Mouse (Mus musculus): Measurements from ENCODE around the gene Rab5if. TPM values are rescaled to one million over a fixed set of nuclear protein-coding genes. Genes with fewer than 3 reads are reported as not detected.
"Not testable (repeated sequence)": the region's sequence is repeated elsewhere in the genome, so short reads cannot be mapped to it uniquely, and the experiment has no call there.

Gene Rab5if
- polyA plus RNA-seq, 1 experiment from 2014 or later, result 299 TPM

- Histone ChIP-seq H3K9ac (ENCODE audit: low read depth, low read length) (no peak overlapping the region), H3K4me2 (ENCODE audit: low read depth, low read length) (no peak overlapping the region), H3K36me3 (ENCODE audit: control insufficient read depth, insufficient read depth, low read length) (peaks cover 9% of the 10 kb centered on the region; the same call in 1 of the 2 replicates), H3K27ac (ENCODE audit: low read length) (no peak overlapping the region), H3K4me3 (ENCODE audit: low read length) (no peak overlapping the region), H3K9me3 (ENCODE audit: control insufficient read depth, low read length) (no peaks in the 10 kb centered on the region), H3K27me3 (replicated peaks; ENCODE audit: control insufficient read depth, insufficient read depth, low read length) (no peaks in the 10 kb centered on the region), H3K4me1 (ENCODE audit: control insufficient read depth, insufficient read depth, low read length) (peaks cover 6% of the 10 kb centered on the region)
- ATAC-seq, result peak; percentile 38; the same call in 1 of the 2 replicates
- WGBS, result 87% methylated on average over 5 of the region's 5 CpGs
These were observed 12.4 kb upstream of the Rab5if start for GRCm38 (mm10) chr2:156850505-156850904.

GRCm38 (mm10) chr2:156853584-156853983, 9.3 kb upstream of the Rab5if start:
- H3K36me3 ChIP-seq (ENCODE audit: control insufficient read depth, insufficient read depth, low read length); H3K4me2 ChIP-seq (ENCODE audit: low read depth, low read length); ATAC-seq; H3K4me3 ChIP-seq (ENCODE audit: low read length); H3K27ac ChIP-seq (ENCODE audit: low read length); H3K27me3 ChIP-seq (replicated peaks; ENCODE audit: control insufficient read depth, insufficient read depth, low read length); H3K9ac ChIP-seq (ENCODE audit: low read depth, low read length); H3K9me3 ChIP-seq (ENCODE audit: control insufficient read depth, low read length): not testable (repeated sequence)
- peaks cover 15% of the 10 kb centered on the region; the same call in 1 of the 2 replicates for H3K4me1 ChIP-seq (ENCODE audit: control insufficient read depth, insufficient read depth, low read length)
- 82% methylated on average over 8 of the region's 13 CpGs for WGBS

GRCm38 (mm10) chr2:156853999-156854771, 8.7 kb upstream of the Rab5if start:
- H3K9ac ChIP-seq (ENCODE audit: low read depth, low read length); H3K4me2 ChIP-seq (ENCODE audit: low read depth, low read length); H3K27ac ChIP-seq (ENCODE audit: low read length); H3K4me3 ChIP-seq (ENCODE audit: low read length); H3K9me3 ChIP-seq (ENCODE audit: control insufficient read depth, low read length); H3K27me3 ChIP-seq (replicated peaks; ENCODE audit: control insufficient read depth, insufficient read depth, low read length); H3K36me3 ChIP-seq (ENCODE audit: control insufficient read depth, insufficient read depth, low read length): not testable (repeated sequence)
- 0 out of 2 replicates have a peak, but pooled peaks have one; percentile 31 for ATAC-seq
- 47% methylated on average over 13 of the region's 13 CpGs for WGBS
- peaks cover 19% of the 10 kb centered on the region for H3K4me1 ChIP-seq (ENCODE audit: control insufficient read depth, insufficient read depth, low read length)

GRCm38 (mm10) chr2:156856311-156856710, 6.6 kb upstream of the Rab5if start:
- peaks cover 20% of the 10 kb centered on the region for H3K4me1 ChIP-seq (ENCODE audit: control insufficient read depth, insufficient read depth, low read length)
- H3K27me3 ChIP-seq (replicated peaks; ENCODE audit: control insufficient read depth, insufficient read depth, low read length), result no peaks in the 10 kb centered on the region
- H3K9me3 ChIP-seq (ENCODE audit: control insufficient read depth, low read length), result no peaks in the 10 kb centered on the region
- H3K9ac ChIP-seq (ENCODE audit: low read depth, low read length), result no peak overlapping the region
- H3K4me3 ChIP-seq (ENCODE audit: low read length), result no peak overlapping the region
- H3K4me2 ChIP-seq (ENCODE audit: low read depth, low read length), result no peak overlapping the region
- ATAC-seq, result no peak
- no peak overlapping the region for H3K27ac ChIP-seq (ENCODE audit: low read length)
- 97% methylated on average over 1 of the region's 1 CpGs for WGBS
- 0 out of 2 replicates have a peak, but pooled peaks cover 6% of the 10 kb centered on the region for H3K36me3 ChIP-seq (ENCODE audit: control insufficient read depth, insufficient read depth, low read length)

- H3K9me3 ChIP-seq (ENCODE audit: control insufficient read depth, low read length), result no peaks in the 10 kb centered on the region
- H3K27ac ChIP-seq (ENCODE audit: low read length), result no peak overlapping the region
- no peak overlapping the region for H3K4me2 ChIP-seq (ENCODE audit: low read depth, low read length)
- ATAC-seq, result no peak
- H3K36me3 ChIP-seq (ENCODE audit: control insufficient read depth, insufficient read depth, low read length), result no peaks in the 10 kb centered on the region
- H3K4me1 ChIP-seq (ENCODE audit: control insufficient read depth, insufficient read depth, low read length), result peaks cover 22% of the 10 kb centered on the region
- no peak overlapping the region for H3K4me3 ChIP-seq (ENCODE audit: low read length)
- 53% methylated on average over 3 of the region's 3 CpGs for WGBS
- no peaks in the 10 kb centered on the region for H3K27me3 ChIP-seq (replicated peaks; ENCODE audit: control insufficient read depth, insufficient read depth, low read length)
- no peak overlapping the region for H3K9ac ChIP-seq (ENCODE audit: low read depth, low read length)
These were observed 5.5 kb upstream of the Rab5if start for GRCm38 (mm10) chr2:156857385-156857791.

- Histone ChIP-seq H3K9me3 (ENCODE audit: control insufficient read depth, low read length) (no peaks in the 10 kb centered on the region), H3K4me3 (ENCODE audit: low read length) (no peak within 1 kb of the TSS), H3K4me2 (ENCODE audit: low read depth, low read length) (no peak within 1 kb of the TSS), H3K27ac (ENCODE audit: low read length) (peak within 1 kb of the TSS; percentile 57), H3K27me3 (replicated peaks; ENCODE audit: control insufficient read depth, insufficient read depth, low read length) (no peaks in the 10 kb centered on the region), H3K4me1 (ENCODE audit: control insufficient read depth, insufficient read depth, low read length) (peaks cover 22% of the 10 kb centered on the region), H3K9ac (ENCODE audit: low read depth, low read length) (no peak within 1 kb of the TSS), H3K36me3 (ENCODE audit: control insufficient read depth, insufficient read depth, low read length) (no peaks in the 10 kb centered on the region)
- WGBS, result 88% methylated on average over 2 of the region's 2 CpGs
- no peak for ATAC-seq
These were observed 5.1 kb upstream of the Rab5if start, which contains the start of gene 4930518I15Rik for GRCm38 (mm10) chr2:156857835-156858234. 4930518I15Rik (minus strand) TSS chr2:156857946.

- Histone ChIP-seq H3K9me3 (ENCODE audit: control insufficient read depth, low read length) (no peaks in the 10 kb centered on the region), H3K4me2 (ENCODE audit: low read depth, low read length) (no peak overlapping the region), H3K4me1 (ENCODE audit: control insufficient read depth, insufficient read depth, low read length) (peaks cover 23% of the 10 kb centered on the region), H3K27me3 (replicated peaks; ENCODE audit: control insufficient read depth, insufficient read depth, low read length) (no peaks in the 10 kb centered on the region), H3K27ac (ENCODE audit: low read length) (peak overlapping the region; percentile 57), H3K4me3 (ENCODE audit: low read length) (no peak overlapping the region), H3K36me3 (ENCODE audit: control insufficient read depth, insufficient read depth, low read length) (no peaks in the 10 kb centered on the region), H3K9ac (ENCODE audit: low read depth, low read length) (no peak overlapping the region)
- no peak for ATAC-seq
- 55% methylated on average over 7 of the region's 7 CpGs for WGBS
These were observed 4.3 kb upstream of the Rab5if start for GRCm38 (mm10) chr2:156858671-156859070.

GRCm38 (mm10) chr2:156862041-156862717, 749 bp upstream of the Rab5if start:
- Histone ChIP-seq H3K36me3 (ENCODE audit: control insufficient read depth, insufficient read depth, low read length) (peaks cover 6% of the 10 kb centered on the region; the same call in 1 of the 2 replicates), H3K9me3 (ENCODE audit: control insufficient read depth, low read length) (no peaks in the 10 kb centered on the region), H3K4me3 (ENCODE audit: low read length) (peak overlapping the region; percentile 69), H3K4me1 (ENCODE audit: control insufficient read depth, insufficient read depth, low read length) (peaks cover 36% of the 10 kb centered on the region), H3K27ac (ENCODE audit: low read length) (peak overlapping the region; percentile 97), H3K27me3 (replicated peaks; ENCODE audit: control insufficient read depth, insufficient read depth, low read length) (no peaks in the 10 kb centered on the region), H3K9ac (ENCODE audit: low read depth, low read length) (peak overlapping the region; percentile 87), H3K4me2 (ENCODE audit: low read depth, low read length) (peak overlapping the region; percentile 78)
- ATAC-seq, result peak; percentile 12; the same call in 1 of the 2 replicates
- 0% methylated on average over 19 of the region's 19 CpGs for WGBS

- Histone ChIP-seq H3K36me3 (ENCODE audit: control insufficient read depth, insufficient read depth, low read length) (peaks cover 6% of the 10 kb centered on the region; the same call in 1 of the 2 replicates), H3K9ac (ENCODE audit: low read depth, low read length) (peak overlapping the region; percentile 97), H3K27ac (ENCODE audit: low read length) (peak overlapping the region; percentile 96), H3K27me3 (replicated peaks; ENCODE audit: control insufficient read depth, insufficient read depth, low read length) (no peaks in the 10 kb centered on the region), H3K4me3 (ENCODE audit: low read length) (peak overlapping the region; percentile 69), H3K4me1 (ENCODE audit: control insufficient read depth, insufficient read depth, low read length) (peaks cover 26% of the 10 kb centered on the region), H3K4me2 (ENCODE audit: low read depth, low read length) (peak overlapping the region; percentile 79), H3K9me3 (ENCODE audit: control insufficient read depth, low read length) (no peaks in the 10 kb centered on the region)
- WGBS, result 2% methylated on average over 28 of the region's 28 CpGs
- peak; percentile 45 for ATAC-seq
These were observed 696 bp downstream of the Rab5if start for GRCm38 (mm10) chr2:156863487-156864160.
